Mouse (Mus musculus): Measurements from ENCODE around the gene Grn. TPM values are rescaled to one million over a fixed set of nuclear protein-coding genes. Genes with fewer than 3 reads are reported as not detected.

Gene Grn
- polyA plus RNA-seq, 2 experiments: 118 to 120 TPM

- Histone ChIP-seq H3K9ac (ENCODE audit: low read depth, low read length, severe bottlenecking) (no peak within 1 kb of the TSS), H3K4me2 (replicated peaks; ENCODE audit: low read depth, low read length, severe bottlenecking) (no peak within 1 kb of the TSS), H3K9me3 (ENCODE audit: control insufficient read depth, low read length) (no peaks in the 10 kb centered on the region), H3K27me3 (ENCODE audit: control insufficient read depth, insufficient read depth, low read length) (no peaks in the 10 kb centered on the region), H3K27ac (replicated peaks; ENCODE audit: low read depth, low read length) (no peak within 1 kb of the TSS), H3K4me3 (replicated peaks; ENCODE audit: low read length) (no peak within 1 kb of the TSS), H3K4me1 (ENCODE audit: control insufficient read depth, insufficient read depth, low read length) (peaks cover 18% of the 10 kb centered on the region), H3K36me3 (ENCODE audit: control insufficient read depth, insufficient read depth, low read length) (no peaks in the 10 kb centered on the region)
- TF ChIP-seq POLR2A (IDR thresholded peaks at IDR 0.05; ENCODE audit: borderline replicate concordance, extremely low read depth, insufficient read depth, insufficient read length): no peak
- ATAC-seq (ENCODE audit: low FRiP score, low read depth): no peak
- 64% methylated on average over 10 of the region's 11 CpGs for WGBS
- DNase-seq (ENCODE audit: low spot score): no peak
Measured at GRCm38 (mm10) chr11:102469648-102470357, 39.7 kb downstream of the Grn start, which contains the start of gene Itga2b. TSS of gene Itga2b (minus strand) at chr11:102470122.

- Histone ChIP-seq H3K4me2 (replicated peaks; ENCODE audit: low read depth, low read length, severe bottlenecking) (no peak overlapping the region), H3K27ac (replicated peaks; ENCODE audit: low read depth, low read length) (no peak overlapping the region), H3K36me3 (ENCODE audit: control insufficient read depth, insufficient read depth, low read length) (peaks cover 40% of the 10 kb centered on the region), H3K9me3 (ENCODE audit: control insufficient read depth, low read length) (no peaks in the 10 kb centered on the region), H3K4me1 (ENCODE audit: control insufficient read depth, insufficient read depth, low read length) (no peaks in the 10 kb centered on the region), H3K4me3 (replicated peaks; ENCODE audit: low read length) (no peak overlapping the region), H3K9ac (ENCODE audit: low read depth, low read length, severe bottlenecking) (no peak overlapping the region), H3K27me3 (ENCODE audit: control insufficient read depth, insufficient read depth, low read length) (no peaks in the 10 kb centered on the region)
- DNase-seq (ENCODE audit: low spot score) (no peak), ATAC-seq (ENCODE audit: low FRiP score, low read depth) (no peak)
- TF ChIP-seq POLR2A (IDR thresholded peaks at IDR 0.05; ENCODE audit: borderline replicate concordance, extremely low read depth, insufficient read depth, insufficient read length): no peak
- 92% methylated on average over 3 of the region's 3 CpGs for WGBS
Measured at GRCm38 (mm10) chr11:102475027-102475426, 44.9 kb downstream of the Grn start.

- Histone ChIP-seq H3K27ac (replicated peaks; ENCODE audit: low read depth, low read length) (no peak overlapping the region), H3K9ac (ENCODE audit: low read depth, low read length, severe bottlenecking) (no peak overlapping the region)
Measured at GRCm38 (mm10) chr11:102478671-102479070, 48.6 kb downstream of the Grn start.

GRCm38 (mm10) chr11:102479581-102479980 lies 49.5 kb downstream of the Grn start:
- TF ChIP-seq POLR2A (IDR thresholded peaks at IDR 0.05; ENCODE audit: borderline replicate concordance, extremely low read depth, insufficient read depth, insufficient read length): no peak
- H3K27ac ChIP-seq (replicated peaks; ENCODE audit: low read depth, low read length): no peak overlapping the region
- no peak overlapping the region for H3K4me3 ChIP-seq (replicated peaks; ENCODE audit: low read length)
- H3K9ac ChIP-seq (ENCODE audit: low read depth, low read length, severe bottlenecking): no peak overlapping the region
- DNase-seq (ENCODE audit: low spot score) (no peak), ATAC-seq (ENCODE audit: low FRiP score, low read depth) (no peak)
- H3K27me3 ChIP-seq (ENCODE audit: control insufficient read depth, insufficient read depth, low read length): no peaks in the 10 kb centered on the region
- no peaks in the 10 kb centered on the region for H3K4me1 ChIP-seq (ENCODE audit: control insufficient read depth, insufficient read depth, low read length)
- WGBS: 97% methylated on average over 23 of the region's 23 CpGs
- no peak overlapping the region for H3K4me2 ChIP-seq (replicated peaks; ENCODE audit: low read depth, low read length, severe bottlenecking)
- H3K9me3 ChIP-seq (ENCODE audit: control insufficient read depth, low read length): no peaks in the 10 kb centered on the region
- H3K36me3 ChIP-seq (ENCODE audit: control insufficient read depth, insufficient read depth, low read length): peaks cover 73% of the 10 kb centered on the region

More at GRCm38 (mm10) chr11:102478671-102479070, 48.6 kb downstream of the Grn start:
- Histone ChIP-seq H3K4me3 (replicated peaks; ENCODE audit: low read length) (no peak overlapping the region), H3K4me1 (ENCODE audit: control insufficient read depth, insufficient read depth, low read length) (no peaks in the 10 kb centered on the region), H3K9me3 (ENCODE audit: control insufficient read depth, low read length) (no peaks in the 10 kb centered on the region), H3K27me3 (ENCODE audit: control insufficient read depth, insufficient read depth, low read length) (no peaks in the 10 kb centered on the region), H3K4me2 (replicated peaks; ENCODE audit: low read depth, low read length, severe bottlenecking) (no peak overlapping the region), H3K36me3 (ENCODE audit: control insufficient read depth, insufficient read depth, low read length) (peaks cover 67% of the 10 kb centered on the region)
- 97% methylated on average over 3 of the region's 3 CpGs for WGBS
- ATAC-seq (ENCODE audit: low FRiP score, low read depth): no peak
- DNase-seq (ENCODE audit: low spot score): no peak
- TF ChIP-seq POLR2A (IDR thresholded peaks at IDR 0.05; ENCODE audit: borderline replicate concordance, extremely low read depth, insufficient read depth, insufficient read length): no peak

- Histone ChIP-seq H3K27me3 (ENCODE audit: control insufficient read depth, insufficient read depth, low read length) (no peaks in the 10 kb centered on the region), H3K36me3 (ENCODE audit: control insufficient read depth, insufficient read depth, low read length) (peaks cover 78% of the 10 kb centered on the region), H3K9me3 (ENCODE audit: control insufficient read depth, low read length) (no peaks in the 10 kb centered on the region), H3K9ac (ENCODE audit: low read depth, low read length, severe bottlenecking) (no peak overlapping the region), H3K4me2 (replicated peaks; ENCODE audit: low read depth, low read length, severe bottlenecking) (no peak overlapping the region), H3K27ac (replicated peaks; ENCODE audit: low read depth, low read length) (no peak overlapping the region), H3K4me3 (replicated peaks; ENCODE audit: low read length) (no peak overlapping the region), H3K4me1 (ENCODE audit: control insufficient read depth, insufficient read depth, low read length) (no peaks in the 10 kb centered on the region)
- DNase-seq (ENCODE audit: low spot score): no peak
- TF ChIP-seq POLR2A (IDR thresholded peaks at IDR 0.05; ENCODE audit: borderline replicate concordance, extremely low read depth, insufficient read depth, insufficient read length): no peak
- no peak for ATAC-seq (ENCODE audit: low FRiP score, low read depth)
- 97% methylated on average over 15 of the region's 15 CpGs for whole genome bisulfite sequencing
Measured at GRCm38 (mm10) chr11:102480111-102480510, 50.0 kb downstream of the Grn start.
